Comparison of ENCODE assay signal across 12 mouse cellular contexts in genomic region chr13:6529074-6529473, GRCm38 (mm10). TPM values are rescaled to one million over a fixed set of nuclear protein-coding genes. Genes with fewer than 3 reads are reported as not detected.
DNase-seq lines count a peak whose midpoint lies in the region; ATAC-seq and TF ChIP-seq lines count a peak whose summit lies in the region.
"Had no signal": no experiment of that assay in that cellular context is flagged by ENCODE, and none has a peak within 500 bp of the region (broad histone marks: within the 10 kb centered on the region; RNA-seq: fewer than 3 reads in every experiment).

No protein-coding gene starts in this region.

- DNase-seq in heart, adult 9 months (ENCODE audit: low spot score in 2 of 2) = no peak
- no peak for DNase-seq in lung, adult 2 months
- DNase-seq in lung, adult 18-20 months = no peak
- peak; percentile 40 to 57 for DNase-seq in right cerebral cortex, postnatal 10 days (ENCODE audit: low spot score in 2 of 2)
- no peak for DNase-seq in cerebellum, adult 18-20 months
- DNase-seq: cerebellum, adult 8-10 months; kidney, adult 11 months had no signal

- peak; percentile 52; the same call in 1 of the 2 replicates for ATAC-seq in heart, embryonic 16.5 days (replicated peaks; ENCODE audit: extremely low read depth, insufficient read depth, low FRiP score)
- peak; percentile 63 for ATAC-seq in common myeloid progenitor, adult 5-6 weeks (replicated peaks; ENCODE audit: low read depth, poor library complexity, severe bottlenecking)
- no peak for ATAC-seq in forebrain, embryonic 12.5 days (ENCODE audit: low FRiP score)

- TF ChIP-seq POLR2A in lung, adult 2 months (IDR thresholded peaks at IDR 0.05; ENCODE audit: borderline replicate concordance, extremely low read depth, low read depth, low read length) = no peak

- H3K36me3 ChIP-seq in heart, embryonic 16.5 days (ENCODE audit: control insufficient read depth, insufficient read depth) = no peaks in the 10 kb centered on the region
- no peaks in the 10 kb centered on the region for H3K36me3 ChIP-seq in forebrain, embryonic 12.5 days (replicated peaks)
- H3K36me3 ChIP-seq: limb, embryonic 15.5 days; stomach, embryonic 15.5 days had no signal

- no peak overlapping the region for H3K27ac ChIP-seq in heart, embryonic 16.5 days (ENCODE audit: low read length)
- H3K27ac ChIP-seq in forebrain, embryonic 12.5 days = no peak overlapping the region
- H3K27ac ChIP-seq: limb, embryonic 15.5 days; stomach, embryonic 15.5 days had no signal

- H3K27me3 ChIP-seq in heart, embryonic 16.5 days (ENCODE audit: control insufficient read depth, insufficient read depth, low read length) = no peaks in the 10 kb centered on the region
- H3K27me3 ChIP-seq in forebrain, embryonic 12.5 days = no peaks in the 10 kb centered on the region
- H3K27me3 ChIP-seq: limb, embryonic 15.5 days; stomach, embryonic 15.5 days had no signal

- no peaks in the 10 kb centered on the region for H3K9me3 ChIP-seq in heart, embryonic 16.5 days (replicated peaks; ENCODE audit: control insufficient read depth, low read length)
- no peaks in the 10 kb centered on the region for H3K9me3 ChIP-seq in forebrain, embryonic 12.5 days
- H3K9me3 ChIP-seq: limb, embryonic 15.5 days; stomach, embryonic 15.5 days had no signal

- no peak overlapping the region for H3K4me2 ChIP-seq in heart, embryonic 16.5 days (ENCODE audit: low read depth, low read length)
- no peak overlapping the region for H3K4me2 ChIP-seq in forebrain, embryonic 12.5 days
- H3K4me2 ChIP-seq: limb, embryonic 15.5 days; stomach, embryonic 15.5 days had no signal

- H3K4me3 ChIP-seq in heart, embryonic 16.5 days (ENCODE audit: low read length) = no peak overlapping the region
- no peak overlapping the region for H3K4me3 ChIP-seq in lung, adult 2 months (replicated peaks; ENCODE audit: extremely low read depth, low read depth, low read length)
- H3K4me3 ChIP-seq in forebrain, embryonic 12.5 days (replicated peaks) = no peak overlapping the region
- H3K4me3 ChIP-seq: limb, embryonic 15.5 days; stomach, embryonic 15.5 days had no signal

- H3K9ac ChIP-seq in heart, embryonic 16.5 days (ENCODE audit: low read length) = no peak overlapping the region
- no peak overlapping the region for H3K9ac ChIP-seq in forebrain, embryonic 12.5 days
- H3K9ac ChIP-seq: limb, embryonic 15.5 days; stomach, embryonic 15.5 days had no signal

- no peaks in the 10 kb centered on the region for H3K4me1 ChIP-seq in heart, embryonic 16.5 days (ENCODE audit: control insufficient read depth, insufficient read depth, low read length)
- H3K4me1 ChIP-seq in lung, adult 2 months (ENCODE audit: control insufficient read depth, insufficient read depth, low read length) = no peaks in the 10 kb centered on the region; the same call in 1 of the 2 replicates
- no peaks in the 10 kb centered on the region for H3K4me1 ChIP-seq in forebrain, embryonic 12.5 days
- H3K4me1 ChIP-seq: limb, embryonic 15.5 days; stomach, embryonic 15.5 days had no signal

- TF ChIP-seq CTCF in lung, adult 2 months (IDR thresholded peaks at IDR 0.05; ENCODE audit: insufficient read depth, low read length) = peak; percentile 43; the same call in 1 of the 2 replicates

RNA-seq across cellular contexts. Expression of gene Pitrm1, which starts 18.9 kb away (rescaled TPM):
- polyA plus RNA-seq in heart, embryonic 16.5 days (2015; fragmentation: Nextera tagmentation; extraction: Ambion mirVana) = 66.1 and 68.7 TPM in 2 replicates
- 16.7 and 24.6 TPM in 2 replicates for polyA plus RNA-seq in lung, adult 2 months (2012; rRNA removed)
- 113 TPM in 2 replicates for total RNA-seq in common myeloid progenitor, adult 5-6 weeks (2017)
- 79.6 and 84.1 TPM in 2 replicates for polyA plus RNA-seq in forebrain, embryonic 12.5 days (2016; fragmentation: Nextera tagmentation; extraction: Ambion mirVana)

Comparison
In these comparisons a context has a peak if more than half of its experiments do, and no peak if none do; other contexts are left out.
1. DNase-seq: peak in right cerebral cortex, postnatal 10 days (2 of 2); none in heart, adult 9 months (0 of 2), lung, adult 2 months (single experiment), lung, adult 18-20 months (0 of 2) and cerebellum, adult 18-20 months (0 of 2).